Mouse (Mus musculus) gastrocnemius, postnatal 4 days (tissue): ENCODE results near the gene Arl13b. TPM values are rescaled to one million over a fixed set of nuclear protein-coding genes. Genes with fewer than 3 reads are reported as not detected.

Source experiments
- DNase-seq, 2 experiments: peaks; one replicate each; pipeline ENCODE4 v3.0.0; 2021 to 2022; ENCODE audit warnings: low spot score in 2 of 2, mixed read lengths in 2 of 2
- long read RNA-seq, 2 experiments: library from polyadenylated mRNA; stranded (forward); transcript quantifications; one replicate each; pipeline ENCODE4 v2.0.0; 2021
- total RNA-seq, 2 experiments: library from RNA; stranded (reverse); gene quantifications; 2 replicates each; pipeline ENCODE4 v1.2.3; 2021

Gene Arl13b
- 10 to 100 TPM; 13.1 to 14.1 TPM for total RNA-seq
- long read RNA-seq, experiment 1, transcript Arl13b-201 (10 exons, 3,528 nt): major isoform, 6 of 12 reads
- long read RNA-seq, experiment 1, partial matches to known transcripts: 0 of 12 reads
- long read RNA-seq, experiment 1, other reads (novel, unspliced or antisense): 5 of 12 reads
- long read RNA-seq, experiment 2, transcript Arl13b-201 (10 exons, 3,528 nt): major isoform, 5 of 5 reads
- long read RNA-seq, experiment 2, partial matches to known transcripts: 0 of 5 reads
- long read RNA-seq, experiment 2, other reads (novel, unspliced or antisense): 0 of 5 reads

GRCm38 (mm10) chr16:62846498-62847312 is at the start of gene Arl13b:
Arl13b (minus strand) TSS chr16:62847040.
- DNase-seq: peak; percentile 72 to 89

- no peak for DNase-seq
Measured at GRCm38 (mm10) chr16:62895824-62896223, 49.0 kb upstream of the Arl13b start.

GRCm38 (mm10) chr16:62874065-62874464 is 27.2 kb upstream of the Arl13b start:
- DNase-seq: no peak

- DNase-seq: no peak
Measured at GRCm38 (mm10) chr16:62873180-62873579, 26.3 kb upstream of the Arl13b start.

- DNase-seq: no peak
Measured at GRCm38 (mm10) chr16:62872688-62873117, 25.9 kb upstream of the Arl13b start.

GRCm38 (mm10) chr16:62861455-62861854 is 14.6 kb upstream of the Arl13b start:
- no peak for DNase-seq

- no peak for DNase-seq
Measured at GRCm38 (mm10) chr16:62860140-62860539, 13.3 kb upstream of the Arl13b start.

GRCm38 (mm10) chr16:62858018-62858417 is 11.2 kb upstream of the Arl13b start:
- DNase-seq: no peak

- no peak for DNase-seq
Measured at GRCm38 (mm10) chr16:62857498-62857897, 10.7 kb upstream of the Arl13b start.

- DNase-seq: no peak
Measured at GRCm38 (mm10) chr16:62856273-62856672, 9.4 kb upstream of the Arl13b start.

GRCm38 (mm10) chr16:62855385-62855784 is 8.5 kb upstream of the Arl13b start:
- no peak for DNase-seq

- peak; percentile 64 to 73 for DNase-seq
Measured at GRCm38 (mm10) chr16:62854191-62855068, 7.6 kb upstream of the Arl13b start, which contains the start of gene Pros1. Pros1 (plus strand) TSS chr16:62854307.

- DNase-seq: no peak
Measured at GRCm38 (mm10) chr16:62853611-62854126, 6.8 kb upstream of the Arl13b start.

- DNase-seq: no peak
Measured at GRCm38 (mm10) chr16:62852464-62853252, 5.8 kb upstream of the Arl13b start.

- DNase-seq: no peak
Measured at GRCm38 (mm10) chr16:62845341-62845740, 1.5 kb downstream of the Arl13b start.

GRCm38 (mm10) chr16:62834016-62834735 is 12.7 kb downstream of the Arl13b start:
- no peak for DNase-seq

GRCm38 (mm10) chr16:62832481-62832880 is 14.4 kb downstream of the Arl13b start:
- peak in 1 of 2 experiments; percentile 16 for DNase-seq

GRCm38 (mm10) chr16:62832027-62832426 is 14.8 kb downstream of the Arl13b start:
- no peak for DNase-seq
